Mouse (Mus musculus): Measurements from ENCODE around the gene Ptpra. TPM values are rescaled to one million over a fixed set of nuclear protein-coding genes. Genes with fewer than 3 reads are reported as not detected.
"Not testable (repeated sequence)": the region's sequence is repeated elsewhere in the genome, so short reads cannot be mapped to it uniquely, and the experiment has no call there.

Ptpra gene
- total and polyA plus RNA-seq, 2 experiments from 2014 or later = 21.7 to 44.5 TPM

- Histone ChIP-seq H3K4me3 (ENCODE audit: low read depth, low read length) (no peak overlapping the region), H3K4me1 (ENCODE audit: control insufficient read depth, insufficient read depth) (0 out of 2 replicates have a peak, but pooled peaks cover under 1% of the 10 kb centered on the region), H3K27me3 (ENCODE audit: control insufficient read depth, insufficient read depth, low read length) (0 out of 2 replicates have a peak, but pooled peaks cover under 1% of the 10 kb centered on the region), H3K27ac (ENCODE audit: low read depth) (no peak overlapping the region), H3K36me3 (replicated peaks; ENCODE audit: control insufficient read depth, insufficient read depth, low read length) (peaks cover 22% of the 10 kb centered on the region), H3K9me3 (replicated peaks; ENCODE audit: control insufficient read depth, low read length) (no peaks in the 10 kb centered on the region), H3K9ac (replicated peaks; ENCODE audit: low read depth, low read length) (no peak overlapping the region), H3K4me2 (ENCODE audit: low read depth, low read length) (no peak overlapping the region)
- TF ChIP-seq CTCF (IDR thresholded peaks at IDR 0.05; ENCODE audit: low read depth) = no peak
- TF ChIP-seq EP300 (IDR thresholded peaks at IDR 0.05; ENCODE audit: low read depth) = no peak
- ATAC-seq (ENCODE audit: insufficient read depth, low read depth) = no peak
- no peak for DNase-seq (ENCODE audit: low spot score)
These were observed 119.8 kb downstream of the Ptpra start for GRCm38 (mm10) chr2:130569926-130570325.

- Histone ChIP-seq H3K27me3 (ENCODE audit: control insufficient read depth, insufficient read depth, low read length) (peaks cover 50% of the 10 kb centered on the region), H3K4me3 (ENCODE audit: low read depth, low read length) (no peak overlapping the region), H3K27ac (ENCODE audit: low read depth) (no peak overlapping the region), H3K4me2 (ENCODE audit: low read depth, low read length) (no peak overlapping the region), H3K4me1 (ENCODE audit: control insufficient read depth, insufficient read depth) (no peaks in the 10 kb centered on the region), H3K36me3 (replicated peaks; ENCODE audit: control insufficient read depth, insufficient read depth, low read length) (no peaks in the 10 kb centered on the region), H3K9me3 (replicated peaks; ENCODE audit: control insufficient read depth, low read length) (no peaks in the 10 kb centered on the region), H3K9ac (replicated peaks; ENCODE audit: low read depth, low read length) (no peak overlapping the region)
- no peak for DNase-seq (ENCODE audit: low spot score)
- no peak for TF ChIP-seq EP300 (IDR thresholded peaks at IDR 0.05; ENCODE audit: low read depth)
- TF ChIP-seq CTCF (IDR thresholded peaks at IDR 0.05; ENCODE audit: low read depth) = no peak
- ATAC-seq (ENCODE audit: insufficient read depth, low read depth) = no peak
- 84% methylated on average over 5 of the region's 5 CpGs for WGBS
These were observed 124.9 kb downstream of the Ptpra start for GRCm38 (mm10) chr2:130574960-130575359.

GRCm38 (mm10) chr2:130575873-130576272 lies 125.8 kb downstream of the Ptpra start, which contains the start of gene Oxt:
Oxt (plus strand) TSS chr2:130576173.
- no peak for ATAC-seq (ENCODE audit: insufficient read depth, low read depth)
- H3K4me3 ChIP-seq (ENCODE audit: low read depth, low read length) = peak within 1 kb of the TSS; percentile 42
- WGBS = 66% methylated on average over 9 of the region's 9 CpGs

GRCm38 (mm10) chr2:130576564-130576963 lies 126.5 kb downstream of the Ptpra start:
- H3K9ac ChIP-seq (replicated peaks; ENCODE audit: low read depth, low read length); H3K36me3 ChIP-seq (replicated peaks; ENCODE audit: control insufficient read depth, insufficient read depth, low read length); H3K9me3 ChIP-seq (replicated peaks; ENCODE audit: control insufficient read depth, low read length); H3K27ac ChIP-seq (ENCODE audit: low read depth); ATAC-seq (ENCODE audit: insufficient read depth, low read depth); H3K4me1 ChIP-seq (ENCODE audit: control insufficient read depth, insufficient read depth); DNase-seq (ENCODE audit: low spot score): not testable (repeated sequence)
- WGBS = 2% methylated on average over 28 of the region's 32 CpGs
- peak overlapping the region; percentile 42 for H3K4me3 ChIP-seq (ENCODE audit: low read depth, low read length)
- peaks cover 66% of the 10 kb centered on the region for H3K27me3 ChIP-seq (ENCODE audit: control insufficient read depth, insufficient read depth, low read length)
- peak overlapping the region; percentile 57 for H3K4me2 ChIP-seq (ENCODE audit: low read depth, low read length)

More at GRCm38 (mm10) chr2:130575873-130576272, 125.8 kb downstream of the Ptpra start, which contains the start of gene Oxt:
- Histone ChIP-seq H3K36me3 (replicated peaks; ENCODE audit: control insufficient read depth, insufficient read depth, low read length) (no peaks in the 10 kb centered on the region), H3K27ac (ENCODE audit: low read depth) (no peak within 1 kb of the TSS), H3K9ac (replicated peaks; ENCODE audit: low read depth, low read length) (no peak within 1 kb of the TSS; the same call in 1 of the 2 replicates), H3K27me3 (ENCODE audit: control insufficient read depth, insufficient read depth, low read length) (peaks cover 59% of the 10 kb centered on the region), H3K4me2 (ENCODE audit: low read depth, low read length) (peak within 1 kb of the TSS; percentile 57), H3K9me3 (replicated peaks; ENCODE audit: control insufficient read depth, low read length) (no peaks in the 10 kb centered on the region), H3K4me1 (ENCODE audit: control insufficient read depth, insufficient read depth) (peaks cover 7% of the 10 kb centered on the region; the same call in 1 of the 2 replicates)
- no peak for DNase-seq (ENCODE audit: low spot score)
- TF ChIP-seq EP300 (IDR thresholded peaks at IDR 0.05; ENCODE audit: low read depth) (no peak), CTCF (IDR thresholded peaks at IDR 0.05; ENCODE audit: low read depth) (no peak)

GRCm38 (mm10) chr2:130577021-130577420 lies 126.9 kb downstream of the Ptpra start:
- H3K4me3 ChIP-seq (ENCODE audit: low read depth, low read length) = peak overlapping the region; percentile 42

GRCm38 (mm10) chr2:130577632-130578031 lies 127.6 kb downstream of the Ptpra start:
- H3K9ac ChIP-seq (replicated peaks; ENCODE audit: low read depth, low read length) = no peak overlapping the region
- H3K27ac ChIP-seq (ENCODE audit: low read depth) = no peak overlapping the region
- no peaks in the 10 kb centered on the region for H3K36me3 ChIP-seq (replicated peaks; ENCODE audit: control insufficient read depth, insufficient read depth, low read length)
- peaks cover 9% of the 10 kb centered on the region; the same call in 1 of the 2 replicates for H3K4me1 ChIP-seq (ENCODE audit: control insufficient read depth, insufficient read depth)
- WGBS = 8% methylated on average over 12 of the region's 12 CpGs
- ATAC-seq (ENCODE audit: insufficient read depth, low read depth) (no peak; the same call in 1 of the 2 replicates), DNase-seq (ENCODE audit: low spot score) (no peak)
- TF ChIP-seq EP300 (IDR thresholded peaks at IDR 0.05; ENCODE audit: low read depth) = no peak
- TF ChIP-seq CTCF (IDR thresholded peaks at IDR 0.05; ENCODE audit: low read depth) = no peak
- no peak overlapping the region for H3K4me3 ChIP-seq (ENCODE audit: low read depth, low read length)
- peaks cover 76% of the 10 kb centered on the region for H3K27me3 ChIP-seq (ENCODE audit: control insufficient read depth, insufficient read depth, low read length)
- no peaks in the 10 kb centered on the region for H3K9me3 ChIP-seq (replicated peaks; ENCODE audit: control insufficient read depth, low read length)
- H3K4me2 ChIP-seq (ENCODE audit: low read depth, low read length) = peak overlapping the region; percentile 32

More at GRCm38 (mm10) chr2:130577021-130577420, 126.9 kb downstream of the Ptpra start:
- WGBS = 17% methylated on average over 9 of the region's 9 CpGs
- H3K9ac ChIP-seq (replicated peaks; ENCODE audit: low read depth, low read length) = no peak overlapping the region; the same call in 1 of the 2 replicates
- H3K27me3 ChIP-seq (ENCODE audit: control insufficient read depth, insufficient read depth, low read length) = peaks cover 71% of the 10 kb centered on the region
- H3K36me3 ChIP-seq (replicated peaks; ENCODE audit: control insufficient read depth, insufficient read depth, low read length) = no peaks in the 10 kb centered on the region
- no peak for TF ChIP-seq EP300 (IDR thresholded peaks at IDR 0.05; ENCODE audit: low read depth)
- no peak for TF ChIP-seq CTCF (IDR thresholded peaks at IDR 0.05; ENCODE audit: low read depth)
- H3K4me1 ChIP-seq (ENCODE audit: control insufficient read depth, insufficient read depth) = peaks cover 9% of the 10 kb centered on the region; the same call in 1 of the 2 replicates
- peak overlapping the region; percentile 57 for H3K4me2 ChIP-seq (ENCODE audit: low read depth, low read length)
- no peak overlapping the region for H3K27ac ChIP-seq (ENCODE audit: low read depth)
- no peaks in the 10 kb centered on the region for H3K9me3 ChIP-seq (replicated peaks; ENCODE audit: control insufficient read depth, low read length)
- DNase-seq (ENCODE audit: low spot score) (no peak), ATAC-seq (ENCODE audit: insufficient read depth, low read depth) (no peak)
